Mouse (Mus musculus): ENCODE results near the gene C1qtnf6. TPM values are rescaled to one million over a fixed set of nuclear protein-coding genes. Genes with fewer than 3 reads are reported as not detected.

Gene C1qtnf6
- total and polyA plus RNA-seq, 2 experiments from 2014 or later = 23.0 to 27.4 TPM

DNA sequence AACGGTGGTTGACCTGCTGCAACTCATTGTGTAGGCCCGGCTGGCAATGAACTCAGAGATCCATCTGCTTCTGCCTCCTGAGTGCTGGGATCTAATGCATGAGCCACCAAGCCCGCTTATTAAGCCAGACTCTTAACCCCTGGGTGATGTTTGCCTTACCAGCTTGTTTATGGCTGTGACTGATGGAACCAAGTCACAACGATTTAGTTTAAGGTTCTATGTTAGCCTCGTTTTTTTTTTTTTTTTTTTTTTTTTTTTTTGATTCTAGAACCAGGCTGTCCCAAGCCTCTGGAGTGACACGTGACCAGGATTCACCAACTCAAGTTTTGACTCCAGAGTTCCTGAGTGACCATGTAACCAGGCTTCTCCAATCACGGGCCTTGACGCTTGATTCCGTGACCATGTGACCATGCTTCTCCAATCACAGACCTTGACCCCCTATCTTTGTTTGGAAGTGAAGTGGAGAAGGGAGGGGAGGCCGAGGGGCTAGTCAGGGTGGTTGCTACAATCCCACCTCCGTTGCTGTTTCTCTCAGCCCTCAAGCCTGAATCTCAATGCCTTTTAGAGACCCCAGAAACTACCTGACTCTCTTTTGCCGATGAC is 21.8 kb downstream of the C1qtnf6 start:
- H3K27me3 ChIP-seq (ENCODE audit: control insufficient read depth, insufficient read depth, low read length) = no peaks in the 10 kb centered on the region
- no peak overlapping the region for H3K4me3 ChIP-seq (ENCODE audit: low read depth, low read length)
- no peak overlapping the region for H3K4me2 ChIP-seq (ENCODE audit: low read depth, low read length)
- H3K9me3 ChIP-seq (replicated peaks; ENCODE audit: control insufficient read depth, low read length) = no peaks in the 10 kb centered on the region
- ATAC-seq (ENCODE audit: insufficient read depth, low read depth) = peak; percentile 60; the same call in 1 of the 2 replicates
- H3K9ac ChIP-seq (replicated peaks; ENCODE audit: low read depth, low read length) = no peak overlapping the region
- H3K36me3 ChIP-seq (replicated peaks; ENCODE audit: control insufficient read depth, insufficient read depth, low read length) = no peaks in the 10 kb centered on the region
- no peak overlapping the region for H3K27ac ChIP-seq (ENCODE audit: low read depth)
- TF ChIP-seq EP300 (IDR thresholded peaks at IDR 0.05; ENCODE audit: low read depth) (no peak), CTCF (IDR thresholded peaks at IDR 0.05; ENCODE audit: low read depth) (no peak)
- DNase-seq (ENCODE audit: low spot score) = peak; percentile 12
- WGBS = 56% methylated on average over 12 of the region's 12 CpGs
- H3K4me1 ChIP-seq (ENCODE audit: control insufficient read depth, insufficient read depth) = peaks cover 3% of the 10 kb centered on the region; the same call in 1 of the 2 replicates

- H3K27ac ChIP-seq (ENCODE audit: low read depth) = no peak overlapping the region
- DNase-seq (ENCODE audit: low spot score) (no peak), ATAC-seq (ENCODE audit: insufficient read depth, low read depth) (no peak)
- no peak overlapping the region for H3K4me3 ChIP-seq (ENCODE audit: low read depth, low read length)
- TF ChIP-seq EP300 (IDR thresholded peaks at IDR 0.05; ENCODE audit: low read depth) = no peak
- TF ChIP-seq CTCF (IDR thresholded peaks at IDR 0.05; ENCODE audit: low read depth) = no peak
- no peaks in the 10 kb centered on the region for H3K36me3 ChIP-seq (replicated peaks; ENCODE audit: control insufficient read depth, insufficient read depth, low read length)
- H3K9ac ChIP-seq (replicated peaks; ENCODE audit: low read depth, low read length) = no peak overlapping the region
- no peak overlapping the region for H3K4me2 ChIP-seq (ENCODE audit: low read depth, low read length)
- H3K27me3 ChIP-seq (ENCODE audit: control insufficient read depth, insufficient read depth, low read length) = no peaks in the 10 kb centered on the region
- H3K4me1 ChIP-seq (ENCODE audit: control insufficient read depth, insufficient read depth) = peaks cover 3% of the 10 kb centered on the region; the same call in 1 of the 2 replicates
- H3K9me3 ChIP-seq (replicated peaks; ENCODE audit: control insufficient read depth, low read length) = no peaks in the 10 kb centered on the region
- WGBS = 39% methylated on average over 7 of the region's 7 CpGs
Measured at GRCm38 (mm10) chr15:78508443-78508842, 22.8 kb downstream of the C1qtnf6 start.

- Histone ChIP-seq H3K9me3 (replicated peaks; ENCODE audit: control insufficient read depth, low read length) (no peaks in the 10 kb centered on the region), H3K4me1 (ENCODE audit: control insufficient read depth, insufficient read depth) (peaks cover 3% of the 10 kb centered on the region; the same call in 1 of the 2 replicates), H3K36me3 (replicated peaks; ENCODE audit: control insufficient read depth, insufficient read depth, low read length) (no peaks in the 10 kb centered on the region), H3K4me2 (ENCODE audit: low read depth, low read length) (no peak overlapping the region), H3K27me3 (ENCODE audit: control insufficient read depth, insufficient read depth, low read length) (no peaks in the 10 kb centered on the region), H3K4me3 (ENCODE audit: low read depth, low read length) (no peak overlapping the region), H3K9ac (replicated peaks; ENCODE audit: low read depth, low read length) (no peak overlapping the region), H3K27ac (ENCODE audit: low read depth) (no peak overlapping the region)
- DNase-seq (ENCODE audit: low spot score) (no peak), ATAC-seq (ENCODE audit: insufficient read depth, low read depth) (no peak)
- WGBS = 61% methylated on average over 3 of the region's 3 CpGs
- no peak for TF ChIP-seq CTCF (IDR thresholded peaks at IDR 0.05; ENCODE audit: low read depth)
- no peak for TF ChIP-seq EP300 (IDR thresholded peaks at IDR 0.05; ENCODE audit: low read depth)
Measured at GRCm38 (mm10) chr15:78505541-78505940, 25.7 kb downstream of the C1qtnf6 start.

- peaks cover 3% of the 10 kb centered on the region; the same call in 1 of the 2 replicates for H3K4me1 ChIP-seq (ENCODE audit: control insufficient read depth, insufficient read depth)
- 89% methylated on average over 5 of the region's 5 CpGs for WGBS
- no peaks in the 10 kb centered on the region for H3K9me3 ChIP-seq (replicated peaks; ENCODE audit: control insufficient read depth, low read length)
- no peaks in the 10 kb centered on the region for H3K27me3 ChIP-seq (ENCODE audit: control insufficient read depth, insufficient read depth, low read length)
- H3K36me3 ChIP-seq (replicated peaks; ENCODE audit: control insufficient read depth, insufficient read depth, low read length) = no peaks in the 10 kb centered on the region
- ATAC-seq (ENCODE audit: insufficient read depth, low read depth) = no peak
- H3K4me3 ChIP-seq (ENCODE audit: low read depth, low read length) = no peak overlapping the region
- no peak overlapping the region for H3K9ac ChIP-seq (replicated peaks; ENCODE audit: low read depth, low read length)
- no peak overlapping the region for H3K4me2 ChIP-seq (ENCODE audit: low read depth, low read length)
- DNase-seq (ENCODE audit: low spot score) = no peak
- no peak for TF ChIP-seq CTCF (IDR thresholded peaks at IDR 0.05; ENCODE audit: low read depth)
- no peak for TF ChIP-seq EP300 (IDR thresholded peaks at IDR 0.05; ENCODE audit: low read depth)
- no peak overlapping the region for H3K27ac ChIP-seq (ENCODE audit: low read depth)
Measured at GRCm38 (mm10) chr15:78504816-78505215, 26.4 kb downstream of the C1qtnf6 start.

- DNase-seq (ENCODE audit: low spot score) = no peak
- WGBS = 57% methylated on average over 1 of the region's 1 CpGs
- no peak overlapping the region for H3K4me2 ChIP-seq (ENCODE audit: low read depth, low read length)
- H3K4me1 ChIP-seq (ENCODE audit: control insufficient read depth, insufficient read depth) = peaks cover 3% of the 10 kb centered on the region; the same call in 1 of the 2 replicates
- no peaks in the 10 kb centered on the region for H3K9me3 ChIP-seq (replicated peaks; ENCODE audit: control insufficient read depth, low read length)
- no peaks in the 10 kb centered on the region for H3K27me3 ChIP-seq (ENCODE audit: control insufficient read depth, insufficient read depth, low read length)
- H3K4me3 ChIP-seq (ENCODE audit: low read depth, low read length) = no peak overlapping the region
- TF ChIP-seq CTCF (IDR thresholded peaks at IDR 0.05; ENCODE audit: low read depth) (no peak), EP300 (IDR thresholded peaks at IDR 0.05; ENCODE audit: low read depth) (no peak)
- H3K27ac ChIP-seq (ENCODE audit: low read depth) = no peak overlapping the region
- ATAC-seq (ENCODE audit: insufficient read depth, low read depth) = no peak
- no peaks in the 10 kb centered on the region for H3K36me3 ChIP-seq (replicated peaks; ENCODE audit: control insufficient read depth, insufficient read depth, low read length)
- no peak overlapping the region for H3K9ac ChIP-seq (replicated peaks; ENCODE audit: low read depth, low read length)
Measured at GRCm38 (mm10) chr15:78504013-78504412, 27.2 kb downstream of the C1qtnf6 start.
